Mouse (Mus musculus): Measurements from ENCODE around the gene Pno1. TPM values are rescaled to one million over a fixed set of nuclear protein-coding genes. Genes with fewer than 3 reads are reported as not detected.

Gene Pno1
- polyA plus RNA-seq, 1 experiment from 2014 or later, result 55.1 TPM

GRCm38 (mm10) chr11:17187649-17188048, 23.7 kb downstream of the Pno1 start:
- no peaks in the 10 kb centered on the region for H3K9me3 ChIP-seq (ENCODE audit: control insufficient read depth, low read length)
- H3K36me3 ChIP-seq (ENCODE audit: control insufficient read depth, insufficient read depth, low read length), result no peaks in the 10 kb centered on the region
- 78% methylated on average over 3 of the region's 3 CpGs for WGBS
- no peak for ATAC-seq
- H3K4me3 ChIP-seq (ENCODE audit: low read length), result no peak overlapping the region
- H3K9ac ChIP-seq (ENCODE audit: low read depth, low read length), result no peak overlapping the region
- H3K27me3 ChIP-seq (replicated peaks; ENCODE audit: control insufficient read depth, insufficient read depth, low read length), result no peaks in the 10 kb centered on the region
- H3K27ac ChIP-seq (ENCODE audit: low read depth, low read length), result no peak overlapping the region
- H3K4me1 ChIP-seq (ENCODE audit: control insufficient read depth, insufficient read depth, low read depth, low read length), result no peaks in the 10 kb centered on the region
- H3K4me2 ChIP-seq (ENCODE audit: low read length), result no peak overlapping the region

GRCm38 (mm10) chr11:17183165-17183564, 28.2 kb downstream of the Pno1 start:
- no peak for ATAC-seq
- no peaks in the 10 kb centered on the region for H3K4me1 ChIP-seq (ENCODE audit: control insufficient read depth, insufficient read depth, low read depth, low read length)
- H3K9ac ChIP-seq (ENCODE audit: low read depth, low read length), result no peak overlapping the region
- 93% methylated on average over 2 of the region's 2 CpGs for WGBS
- H3K9me3 ChIP-seq (ENCODE audit: control insufficient read depth, low read length), result no peaks in the 10 kb centered on the region
- no peak overlapping the region for H3K4me2 ChIP-seq (ENCODE audit: low read length)
- no peak overlapping the region for H3K27ac ChIP-seq (ENCODE audit: low read depth, low read length)
- H3K36me3 ChIP-seq (ENCODE audit: control insufficient read depth, insufficient read depth, low read length), result no peaks in the 10 kb centered on the region
- H3K4me3 ChIP-seq (ENCODE audit: low read length), result no peak overlapping the region
- H3K27me3 ChIP-seq (replicated peaks; ENCODE audit: control insufficient read depth, insufficient read depth, low read length), result no peaks in the 10 kb centered on the region

- Histone ChIP-seq H3K4me1 (ENCODE audit: control insufficient read depth, insufficient read depth, low read depth, low read length) (no peaks in the 10 kb centered on the region), H3K9me3 (ENCODE audit: control insufficient read depth, low read length) (no peaks in the 10 kb centered on the region), H3K9ac (ENCODE audit: low read depth, low read length) (no peak within 1 kb of the TSS), H3K4me2 (ENCODE audit: low read length) (no peak within 1 kb of the TSS), H3K36me3 (ENCODE audit: control insufficient read depth, insufficient read depth, low read length) (no peaks in the 10 kb centered on the region), H3K27me3 (replicated peaks; ENCODE audit: control insufficient read depth, insufficient read depth, low read length) (no peaks in the 10 kb centered on the region), H3K4me3 (ENCODE audit: low read length) (no peak within 1 kb of the TSS), H3K27ac (ENCODE audit: low read depth, low read length) (no peak within 1 kb of the TSS)
- no peak for ATAC-seq
- 64% methylated on average over 3 of the region's 3 CpGs for WGBS
These were observed 29.6 kb downstream of the Pno1 start, which contains the start of gene Wdr92 for GRCm38 (mm10) chr11:17181807-17182206. Gene Wdr92, plus strand, starts transcription at chr11:17182107.

- no peak overlapping the region for H3K27ac ChIP-seq (ENCODE audit: low read depth, low read length)
- no peak for ATAC-seq
- 88% methylated on average over 3 of the region's 3 CpGs for WGBS
- no peak overlapping the region for H3K4me3 ChIP-seq (ENCODE audit: low read length)
- H3K4me1 ChIP-seq (ENCODE audit: control insufficient read depth, insufficient read depth, low read depth, low read length), result no peaks in the 10 kb centered on the region
- H3K4me2 ChIP-seq (ENCODE audit: low read length), result no peak overlapping the region
- no peaks in the 10 kb centered on the region for H3K27me3 ChIP-seq (replicated peaks; ENCODE audit: control insufficient read depth, insufficient read depth, low read length)
- H3K9ac ChIP-seq (ENCODE audit: low read depth, low read length), result no peak overlapping the region
- no peaks in the 10 kb centered on the region for H3K36me3 ChIP-seq (ENCODE audit: control insufficient read depth, insufficient read depth, low read length)
- H3K9me3 ChIP-seq (ENCODE audit: control insufficient read depth, low read length), result no peaks in the 10 kb centered on the region
These were observed 30.6 kb downstream of the Pno1 start for GRCm38 (mm10) chr11:17180753-17181152.

- Histone ChIP-seq H3K36me3 (ENCODE audit: control insufficient read depth, insufficient read depth, low read length) (no peaks in the 10 kb centered on the region), H3K4me3 (ENCODE audit: low read length) (no peak overlapping the region), H3K27ac (ENCODE audit: low read depth, low read length) (no peak overlapping the region), H3K9me3 (ENCODE audit: control insufficient read depth, low read length) (no peaks in the 10 kb centered on the region), H3K4me2 (ENCODE audit: low read length) (no peak overlapping the region), H3K27me3 (replicated peaks; ENCODE audit: control insufficient read depth, insufficient read depth, low read length) (no peaks in the 10 kb centered on the region), H3K4me1 (ENCODE audit: control insufficient read depth, insufficient read depth, low read depth, low read length) (no peaks in the 10 kb centered on the region), H3K9ac (ENCODE audit: low read depth, low read length) (no peak overlapping the region)
- no peak for ATAC-seq
- WGBS, result 88% methylated on average over 1 of the region's 1 CpGs
These were observed 34.7 kb downstream of the Pno1 start for GRCm38 (mm10) chr11:17176638-17177037.

- WGBS, result 95% methylated on average over 4 of the region's 4 CpGs
- Histone ChIP-seq H3K27me3 (replicated peaks; ENCODE audit: control insufficient read depth, insufficient read depth, low read length) (no peaks in the 10 kb centered on the region), H3K4me2 (ENCODE audit: low read length) (no peak overlapping the region), H3K36me3 (ENCODE audit: control insufficient read depth, insufficient read depth, low read length) (no peaks in the 10 kb centered on the region), H3K4me3 (ENCODE audit: low read length) (no peak overlapping the region), H3K9me3 (ENCODE audit: control insufficient read depth, low read length) (no peaks in the 10 kb centered on the region), H3K27ac (ENCODE audit: low read depth, low read length) (no peak overlapping the region), H3K4me1 (ENCODE audit: control insufficient read depth, insufficient read depth, low read depth, low read length) (no peaks in the 10 kb centered on the region; the same call in 1 of the 2 replicates), H3K9ac (ENCODE audit: low read depth, low read length) (no peak overlapping the region)
- no peak for ATAC-seq
These were observed 39.1 kb downstream of the Pno1 start for GRCm38 (mm10) chr11:17172300-17172699.

GRCm38 (mm10) chr11:17170938-17171729, 40.2 kb downstream of the Pno1 start:
- ATAC-seq, result 0 out of 2 replicates have a peak, but pooled peaks have one; percentile 12
- H3K36me3 ChIP-seq (ENCODE audit: control insufficient read depth, insufficient read depth, low read length), result no peaks in the 10 kb centered on the region
- H3K4me3 ChIP-seq (ENCODE audit: low read length), result no peak overlapping the region
- 100% methylated on average over 1 of the region's 1 CpGs for WGBS
- no peaks in the 10 kb centered on the region; the same call in 1 of the 2 replicates for H3K4me1 ChIP-seq (ENCODE audit: control insufficient read depth, insufficient read depth, low read depth, low read length)
- H3K27ac ChIP-seq (ENCODE audit: low read depth, low read length), result no peak overlapping the region
- H3K27me3 ChIP-seq (replicated peaks; ENCODE audit: control insufficient read depth, insufficient read depth, low read length), result no peaks in the 10 kb centered on the region
- H3K9ac ChIP-seq (ENCODE audit: low read depth, low read length), result no peak overlapping the region
- H3K9me3 ChIP-seq (ENCODE audit: control insufficient read depth, low read length), result no peaks in the 10 kb centered on the region
- no peak overlapping the region for H3K4me2 ChIP-seq (ENCODE audit: low read length)

- Histone ChIP-seq H3K27me3 (replicated peaks; ENCODE audit: control insufficient read depth, insufficient read depth, low read length) (no peaks in the 10 kb centered on the region), H3K4me2 (ENCODE audit: low read length) (no peak overlapping the region), H3K4me3 (ENCODE audit: low read length) (no peak overlapping the region), H3K36me3 (ENCODE audit: control insufficient read depth, insufficient read depth, low read length) (no peaks in the 10 kb centered on the region), H3K27ac (ENCODE audit: low read depth, low read length) (no peak overlapping the region), H3K9ac (ENCODE audit: low read depth, low read length) (no peak overlapping the region), H3K4me1 (ENCODE audit: control insufficient read depth, insufficient read depth, low read depth, low read length) (peaks cover 2% of the 10 kb centered on the region; the same call in 1 of the 2 replicates), H3K9me3 (ENCODE audit: control insufficient read depth, low read length) (no peaks in the 10 kb centered on the region)
- no peak for ATAC-seq
- WGBS, result 90% methylated on average over 2 of the region's 2 CpGs
These were observed 42.1 kb downstream of the Pno1 start for GRCm38 (mm10) chr11:17169262-17169661.

- Histone ChIP-seq H3K36me3 (ENCODE audit: control insufficient read depth, insufficient read depth, low read length) (no peaks in the 10 kb centered on the region), H3K27me3 (replicated peaks; ENCODE audit: control insufficient read depth, insufficient read depth, low read length) (no peaks in the 10 kb centered on the region), H3K4me2 (ENCODE audit: low read length) (no peak overlapping the region), H3K9me3 (ENCODE audit: control insufficient read depth, low read length) (no peaks in the 10 kb centered on the region), H3K4me3 (ENCODE audit: low read length) (no peak overlapping the region), H3K9ac (ENCODE audit: low read depth, low read length) (no peak overlapping the region), H3K27ac (ENCODE audit: low read depth, low read length) (no peak overlapping the region), H3K4me1 (ENCODE audit: control insufficient read depth, insufficient read depth, low read depth, low read length) (peaks cover 6% of the 10 kb centered on the region)
- no peak for ATAC-seq
- 86% methylated on average over 7 of the region's 7 CpGs for WGBS
These were observed 44.7 kb downstream of the Pno1 start for GRCm38 (mm10) chr11:17166627-17167026.

Data from hindbrain, embryonic 16.5 days (tissue).